Mouse (Mus musculus) bone marrow, adult 2 months (tissue): ENCODE data around the gene Zc3h13.

ENCODE experiments used
- CTCF ChIP-seq: fragments of 200-500 bp; IDR thresholded peaks from 2 replicates; pipeline ENCODE4 v1.5.1; 2011; ENCODE audit warnings: low read length, control low read depth; ENCODE audit not compliant: control insufficient read depth, insufficient read depth
- POLR2A ChIP-seq: fragments of 200-500 bp; IDR thresholded peaks from 2 replicates; pipeline ENCODE4 v1.6.1; 2011; ENCODE audit warnings: low read depth, mild to moderate bottlenecking, control low read depth, low read length, borderline replicate concordance; ENCODE audit not compliant: control insufficient read depth

GRCm38 (mm10) chr14:75369880-75370279 is 85.7 kb downstream of the Zc3h13 start:
- TF ChIP-seq CTCF (no peak), POLR2A (no peak)
